Mouse (Mus musculus): ENCODE data around the gene Sytl3. TPM values are rescaled to one million over a fixed set of nuclear protein-coding genes. Genes with fewer than 3 reads are reported as not detected.

The Sytl3 gene
- polyA plus RNA-seq, 1 experiment from 2014 or later, result 0.30 TPM

GRCm38 (mm10) chr17:6777061-6777460, 118.2 kb downstream of the Sytl3 start:
- H3K27ac ChIP-seq (replicated peaks in 1 of 2; ENCODE audit: control insufficient read depth in 1 of 2, insufficient read depth in 1 of 2, low read depth in 2 of 2, low read length in 2 of 2), result 0 out of 4 replicates have a peak overlapping the region, but pooled peaks of 1 of the 2 experiments have one; percentile 19
- ATAC-seq (ENCODE audit: insufficient number of reproducible peaks, insufficient read depth, low FRiP score, low read depth), result no peak
- peaks cover 4% of the 10 kb centered on the region; the same call in 1 of the 2 replicates for H3K36me3 ChIP-seq (ENCODE audit: control insufficient read depth, insufficient read depth, low read length)
- H3K4me2 ChIP-seq (ENCODE audit: low read length), result no peak overlapping the region
- no peak overlapping the region for H3K4me3 ChIP-seq (ENCODE audit: control insufficient read depth in 1 of 2, insufficient read depth in 1 of 2, low read depth in 1 of 2, low read length in 2 of 2)
- H3K9me3 ChIP-seq (ENCODE audit: control insufficient read depth, low read length), result no peaks in the 10 kb centered on the region
- 70% methylated on average over 6 of the region's 6 CpGs for WGBS
- peaks cover 29 to 76% of the 10 kb centered on the region in 2 experiments for H3K4me1 ChIP-seq (ENCODE audit: control insufficient read depth in 2 of 2, insufficient read depth in 2 of 2, low read length in 2 of 2)
- H3K9ac ChIP-seq (ENCODE audit: low read length), result no peak overlapping the region
- H3K27me3 ChIP-seq (ENCODE audit: control insufficient read depth, insufficient read depth, low read length), result no peaks in the 10 kb centered on the region

- 60% methylated on average over 12 of the region's 12 CpGs for WGBS
- Histone ChIP-seq H3K27ac (replicated peaks in 1 of 2; ENCODE audit: control insufficient read depth in 1 of 2, insufficient read depth in 1 of 2, low read depth in 2 of 2, low read length in 2 of 2) (peak overlapping the region in 1 of 2 experiments; percentile 44; a peak in 1 of 4 replicates), H3K36me3 (ENCODE audit: control insufficient read depth, insufficient read depth, low read length) (peaks cover 4% of the 10 kb centered on the region; the same call in 1 of the 2 replicates), H3K4me3 (ENCODE audit: control insufficient read depth in 1 of 2, insufficient read depth in 1 of 2, low read depth in 1 of 2, low read length in 2 of 2) (no peak overlapping the region), H3K9ac (ENCODE audit: low read length) (0 out of 2 replicates have a peak overlapping the region, but pooled peaks have one; percentile 11), H3K4me1 (ENCODE audit: control insufficient read depth in 2 of 2, insufficient read depth in 2 of 2, low read length in 2 of 2) (peaks cover 29 to 69% of the 10 kb centered on the region in 2 experiments), H3K9me3 (ENCODE audit: control insufficient read depth, low read length) (no peaks in the 10 kb centered on the region), H3K4me2 (ENCODE audit: low read length) (peak overlapping the region; percentile 77), H3K27me3 (ENCODE audit: control insufficient read depth, insufficient read depth, low read length) (no peaks in the 10 kb centered on the region)
- no peak for ATAC-seq (ENCODE audit: insufficient number of reproducible peaks, insufficient read depth, low FRiP score, low read depth)
These were observed 118.9 kb downstream of the Sytl3 start for GRCm38 (mm10) chr17:6777629-6778331.

DNA sequence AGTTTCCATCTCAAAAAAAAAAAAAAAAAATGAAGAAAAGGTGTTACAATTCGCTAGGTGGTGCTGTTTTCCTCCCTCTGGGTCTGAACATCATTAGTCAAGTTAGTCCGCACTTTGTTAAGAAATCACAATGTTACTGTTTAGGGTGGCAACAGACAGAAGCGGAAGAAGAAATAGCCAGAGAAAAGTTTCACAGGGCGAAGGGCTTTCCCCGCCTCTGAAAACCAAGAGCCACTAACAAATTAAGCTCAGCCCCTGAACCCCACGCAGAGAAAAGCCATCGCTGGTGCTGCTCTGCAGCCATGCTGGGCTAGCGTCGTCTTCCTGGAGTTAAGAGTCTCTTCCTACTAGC, 119.4 kb downstream of the Sytl3 start:
- no peaks in the 10 kb centered on the region for H3K9me3 ChIP-seq (ENCODE audit: control insufficient read depth, low read length)
- ATAC-seq (ENCODE audit: insufficient number of reproducible peaks, insufficient read depth, low FRiP score, low read depth), result no peak

DNA sequence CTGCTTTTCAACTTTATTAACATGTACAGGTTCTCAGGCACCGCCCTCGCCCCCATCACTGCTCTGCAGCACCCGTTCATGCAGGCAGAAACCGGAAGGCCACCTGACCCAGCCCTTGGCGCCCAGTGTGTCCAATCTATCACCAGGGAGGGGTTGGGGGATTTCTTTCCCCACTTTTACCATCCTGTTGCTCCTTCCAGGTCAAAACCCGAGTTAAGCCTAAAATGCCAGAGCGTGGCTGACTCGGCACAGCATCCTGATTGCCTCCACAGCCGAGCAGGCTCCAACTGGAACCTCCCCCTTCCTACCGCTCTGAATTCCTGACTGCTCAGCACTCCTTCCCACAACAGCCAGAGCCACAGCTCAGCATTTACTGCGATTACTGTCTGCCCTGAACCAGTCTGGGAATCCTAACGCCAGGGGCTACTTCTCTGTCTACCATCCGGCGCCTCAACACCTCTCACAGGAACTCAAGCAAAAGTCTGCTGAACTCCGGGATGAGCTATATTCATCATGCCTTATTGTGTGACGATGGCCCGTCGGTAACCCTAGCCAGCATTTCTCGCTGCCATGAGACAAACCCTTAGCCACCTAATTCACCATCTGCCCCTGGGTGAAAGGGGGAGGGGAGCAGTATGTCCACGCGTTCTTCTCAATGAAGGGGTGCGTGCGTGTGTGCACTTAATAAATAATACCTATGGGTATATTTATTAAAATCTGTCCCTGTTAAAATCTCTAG, 120.0 kb downstream of the Sytl3 start:
- Histone ChIP-seq H3K27me3 (ENCODE audit: control insufficient read depth, insufficient read depth, low read length) (no peaks in the 10 kb centered on the region), H3K36me3 (ENCODE audit: control insufficient read depth, insufficient read depth, low read length) (peaks cover 4% of the 10 kb centered on the region; the same call in 1 of the 2 replicates), H3K9me3 (ENCODE audit: control insufficient read depth, low read length) (no peaks in the 10 kb centered on the region), H3K9ac (ENCODE audit: low read length) (peak overlapping the region; percentile 91), H3K4me1 (ENCODE audit: control insufficient read depth in 2 of 2, insufficient read depth in 2 of 2, low read length in 2 of 2) (peaks cover 22 to 60% of the 10 kb centered on the region in 2 experiments), H3K4me2 (ENCODE audit: low read length) (peak overlapping the region; percentile 77), H3K27ac (replicated peaks in 1 of 2; ENCODE audit: control insufficient read depth in 1 of 2, insufficient read depth in 1 of 2, low read depth in 2 of 2, low read length in 2 of 2) (peak overlapping the region; percentile 87 to 93), H3K4me3 (ENCODE audit: control insufficient read depth in 1 of 2, insufficient read depth in 1 of 2, low read depth in 1 of 2, low read length in 2 of 2) (peak overlapping the region; percentile 65 to 78)
- ATAC-seq (ENCODE audit: insufficient number of reproducible peaks, insufficient read depth, low FRiP score, low read depth), result peak; percentile 48; the same call in 1 of the 2 replicates
- WGBS, result 5% methylated on average over 23 of the region's 23 CpGs

More for the DNA sequence above, 119.4 kb downstream of the Sytl3 start:
- H3K4me1 ChIP-seq (ENCODE audit: control insufficient read depth in 2 of 2, insufficient read depth in 2 of 2, low read length in 2 of 2), result peaks cover 28 to 66% of the 10 kb centered on the region in 2 experiments
- peak overlapping the region; percentile 65 to 78 for H3K4me3 ChIP-seq (ENCODE audit: control insufficient read depth in 1 of 2, insufficient read depth in 1 of 2, low read depth in 1 of 2, low read length in 2 of 2)
- H3K27ac ChIP-seq (replicated peaks in 1 of 2; ENCODE audit: control insufficient read depth in 1 of 2, insufficient read depth in 1 of 2, low read depth in 2 of 2, low read length in 2 of 2), result peak overlapping the region; percentile 87 to 93
- 0% methylated on average over 9 of the region's 9 CpGs for WGBS
- H3K27me3 ChIP-seq (ENCODE audit: control insufficient read depth, insufficient read depth, low read length), result no peaks in the 10 kb centered on the region
- H3K4me2 ChIP-seq (ENCODE audit: low read length), result peak overlapping the region; percentile 77
- H3K9ac ChIP-seq (ENCODE audit: low read length), result peak overlapping the region; percentile 91
- peaks cover 4% of the 10 kb centered on the region; the same call in 1 of the 2 replicates for H3K36me3 ChIP-seq (ENCODE audit: control insufficient read depth, insufficient read depth, low read length)

DNA sequence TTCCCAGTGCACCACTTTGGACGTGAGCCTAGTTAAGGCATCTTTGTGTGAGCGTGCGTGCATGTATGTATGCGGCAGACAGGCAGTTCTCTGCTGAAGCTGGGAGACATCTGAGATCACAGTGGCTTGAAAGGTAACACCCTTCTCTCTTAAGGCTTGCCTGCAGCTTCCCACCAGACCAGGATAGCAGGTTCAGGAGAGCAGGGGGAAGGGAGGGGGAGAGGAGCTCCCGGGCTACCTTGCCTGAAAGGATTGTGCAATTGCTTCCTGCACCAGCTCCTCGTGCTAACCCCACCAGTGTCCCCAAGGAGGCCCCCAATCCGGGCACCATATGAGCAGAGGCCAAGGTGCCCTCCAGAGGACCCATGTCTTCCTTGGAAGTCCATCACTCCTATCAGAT, 120.7 kb downstream of the Sytl3 start:
- 22% methylated on average over 7 of the region's 7 CpGs for WGBS

DNA sequence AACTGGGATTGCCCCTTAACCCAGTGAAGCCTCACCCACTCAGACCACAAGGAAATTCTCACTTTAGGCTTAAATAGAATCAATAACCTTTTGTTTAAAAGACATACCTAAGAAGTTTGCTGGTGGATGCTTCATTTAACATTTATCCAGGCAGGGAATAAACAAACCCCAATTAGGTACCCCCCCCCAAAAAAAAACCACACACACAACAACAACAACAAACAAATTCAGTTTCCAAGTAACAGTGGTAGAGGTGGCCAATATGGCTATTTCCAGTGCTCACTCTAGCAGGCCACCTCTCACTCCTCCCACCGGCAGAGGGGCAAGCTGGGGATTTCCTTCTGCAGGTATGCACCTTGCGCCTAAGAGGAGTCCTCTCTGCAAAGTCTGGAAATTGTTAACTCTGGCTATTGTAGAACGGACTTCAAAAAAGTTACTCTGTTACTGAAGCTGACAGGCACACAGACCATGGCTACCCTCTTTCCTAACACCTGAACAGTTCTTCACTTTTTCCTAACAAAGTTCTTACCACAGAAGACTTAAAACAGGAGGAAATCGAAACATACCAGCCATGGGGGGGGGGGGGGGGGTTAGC, 121.7 kb downstream of the Sytl3 start:
- ATAC-seq (ENCODE audit: insufficient number of reproducible peaks, insufficient read depth, low FRiP score, low read depth), result no peak
- 46% methylated on average over 4 of the region's 4 CpGs for WGBS
- H3K9ac ChIP-seq (ENCODE audit: low read length), result peak overlapping the region; percentile 91
- no peaks in the 10 kb centered on the region for H3K27me3 ChIP-seq (ENCODE audit: control insufficient read depth, insufficient read depth, low read length)
- H3K4me1 ChIP-seq (ENCODE audit: control insufficient read depth in 2 of 2, insufficient read depth in 2 of 2, low read length in 2 of 2), result peaks cover 19 to 49% of the 10 kb centered on the region in 2 experiments
- peak overlapping the region; percentile 20 to 78; a peak in 3 of 4 replicates for H3K4me3 ChIP-seq (ENCODE audit: control insufficient read depth in 1 of 2, insufficient read depth in 1 of 2, low read depth in 1 of 2, low read length in 2 of 2)
- no peaks in the 10 kb centered on the region for H3K9me3 ChIP-seq (ENCODE audit: control insufficient read depth, low read length)
- no peaks in the 10 kb centered on the region for H3K36me3 ChIP-seq (ENCODE audit: control insufficient read depth, insufficient read depth, low read length)
- H3K27ac ChIP-seq (replicated peaks in 1 of 2; ENCODE audit: control insufficient read depth in 1 of 2, insufficient read depth in 1 of 2, low read depth in 2 of 2, low read length in 2 of 2), result peak overlapping the region in 1 of 2 experiments; percentile 87; a peak in 1 of 4 replicates
- H3K4me2 ChIP-seq (ENCODE audit: low read length), result peak overlapping the region; percentile 77

More for the DNA sequence above, 120.7 kb downstream of the Sytl3 start:
- no peak for ATAC-seq (ENCODE audit: insufficient number of reproducible peaks, insufficient read depth, low FRiP score, low read depth)
- H3K4me2 ChIP-seq (ENCODE audit: low read length), result peak overlapping the region; percentile 77
- peaks cover 4% of the 10 kb centered on the region; the same call in 1 of the 2 replicates for H3K36me3 ChIP-seq (ENCODE audit: control insufficient read depth, insufficient read depth, low read length)
- H3K9ac ChIP-seq (ENCODE audit: low read length), result peak overlapping the region; percentile 91
- no peaks in the 10 kb centered on the region for H3K9me3 ChIP-seq (ENCODE audit: control insufficient read depth, low read length)
- peak overlapping the region; percentile 87 to 93 for H3K27ac ChIP-seq (replicated peaks in 1 of 2; ENCODE audit: control insufficient read depth in 1 of 2, insufficient read depth in 1 of 2, low read depth in 2 of 2, low read length in 2 of 2)
- H3K27me3 ChIP-seq (ENCODE audit: control insufficient read depth, insufficient read depth, low read length), result no peaks in the 10 kb centered on the region
- peaks cover 19 to 53% of the 10 kb centered on the region in 2 experiments for H3K4me1 ChIP-seq (ENCODE audit: control insufficient read depth in 2 of 2, insufficient read depth in 2 of 2, low read length in 2 of 2)
- H3K4me3 ChIP-seq (ENCODE audit: control insufficient read depth in 1 of 2, insufficient read depth in 1 of 2, low read depth in 1 of 2, low read length in 2 of 2), result peak overlapping the region; percentile 65 to 78; a peak in 2 of 4 replicates

GRCm38 (mm10) chr17:6781273-6781672, 122.4 kb downstream of the Sytl3 start:
- Histone ChIP-seq H3K9me3 (ENCODE audit: control insufficient read depth, low read length) (no peaks in the 10 kb centered on the region), H3K9ac (ENCODE audit: low read length) (peak overlapping the region; percentile 91), H3K36me3 (ENCODE audit: control insufficient read depth, insufficient read depth, low read length) (no peaks in the 10 kb centered on the region), H3K4me3 (ENCODE audit: control insufficient read depth in 1 of 2, insufficient read depth in 1 of 2, low read depth in 1 of 2, low read length in 2 of 2) (peak overlapping the region; percentile 8 to 78; a peak in 3 of 4 replicates), H3K4me2 (ENCODE audit: low read length) (peak overlapping the region; percentile 77), H3K4me1 (ENCODE audit: control insufficient read depth in 2 of 2, insufficient read depth in 2 of 2, low read length in 2 of 2) (peaks cover 19 to 43% of the 10 kb centered on the region in 2 experiments), H3K27me3 (ENCODE audit: control insufficient read depth, insufficient read depth, low read length) (no peaks in the 10 kb centered on the region), H3K27ac (replicated peaks in 1 of 2; ENCODE audit: control insufficient read depth in 1 of 2, insufficient read depth in 1 of 2, low read depth in 2 of 2, low read length in 2 of 2) (no peak overlapping the region)
- ATAC-seq (ENCODE audit: insufficient number of reproducible peaks, insufficient read depth, low FRiP score, low read depth), result no peak
- 40% methylated on average over 6 of the region's 6 CpGs for WGBS
